Mouse (Mus musculus): ENCODE measurements around the gene Hcar1. TPM values are rescaled to one million over a fixed set of nuclear protein-coding genes. Genes with fewer than 3 reads are reported as not detected.
A peak's percentile ranks its signal among the peaks of the same experiment; 100 is the strongest.

Hcar1 gene
- polyA plus RNA-seq, 1 experiment from 2014 or later, result 4.9 TPM

GRCm38 (mm10) chr5:123906146-123906975 lies 26.5 kb upstream of the Hcar1 start:
- no peaks in the 10 kb centered on the region for H3K9me3 ChIP-seq (ENCODE audit: control insufficient read depth, low read length)
- ATAC-seq (ENCODE audit: low FRiP score, low TSS enrichment) (no peak), DNase-seq (ENCODE audit: low spot score) (no peak)
- no peak overlapping the region for H3K4me3 ChIP-seq (ENCODE audit: low read depth, low read length)
- 63% methylated on average over 17 of the region's 17 CpGs for WGBS
- H3K27ac ChIP-seq (replicated peaks), result no peak overlapping the region
- no peaks in the 10 kb centered on the region for H3K27me3 ChIP-seq (ENCODE audit: control insufficient read depth, insufficient read depth, low read length)
- peak overlapping the region; percentile 34; the same call in 1 of the 2 replicates for H3K4me2 ChIP-seq (replicated peaks; ENCODE audit: low read depth)
- peaks cover 3% of the 10 kb centered on the region; the same call in 1 of the 2 replicates for H3K4me1 ChIP-seq (replicated peaks; ENCODE audit: control insufficient read depth, insufficient read depth)
- peaks cover 6% of the 10 kb centered on the region; the same call in 1 of the 2 replicates for H3K36me3 ChIP-seq (ENCODE audit: control insufficient read depth, insufficient read depth, low read length)
- H3K9ac ChIP-seq (ENCODE audit: low read length), result no peak overlapping the region
- TF ChIP-seq EP300 (optimal IDR thresholded peaks at IDR 0.05) (no peak), CTCF (IDR thresholded peaks at IDR 0.05; ENCODE audit: low read depth) (no peak)

DNA sequence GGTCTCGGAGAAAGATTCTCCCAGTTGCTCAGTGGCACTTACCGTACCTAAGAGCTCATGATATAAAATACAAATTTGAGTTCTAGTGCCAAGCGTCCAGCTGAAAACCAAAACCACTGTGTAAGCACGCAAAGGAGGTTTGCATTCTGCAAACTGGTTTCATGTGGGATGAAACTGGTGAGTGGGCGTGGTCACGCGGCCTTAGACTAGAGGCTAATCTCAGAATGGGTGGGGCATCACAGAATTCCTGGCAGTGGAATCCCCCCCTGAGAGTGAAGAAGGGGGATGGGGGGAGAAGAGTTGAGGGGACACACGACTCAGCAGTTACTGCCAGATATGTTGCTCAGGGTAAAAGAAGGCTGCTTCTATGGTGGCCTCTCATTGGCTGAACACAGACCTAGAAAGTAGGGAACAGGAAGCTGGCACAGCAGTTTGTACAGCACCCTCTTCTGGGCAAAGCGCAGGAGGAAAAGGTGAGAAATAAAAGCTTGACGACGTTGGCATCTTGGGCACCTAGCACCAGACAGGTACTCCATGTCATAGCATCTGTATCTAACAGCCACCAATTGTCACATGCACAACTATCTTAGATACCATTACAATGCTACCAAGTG lies 24.3 kb upstream of the Hcar1 start:
- Histone ChIP-seq H3K9ac (ENCODE audit: low read length) (no peak overlapping the region), H3K4me2 (replicated peaks; ENCODE audit: low read depth) (no peak overlapping the region), H3K4me3 (ENCODE audit: low read depth, low read length) (no peak overlapping the region), H3K27me3 (ENCODE audit: control insufficient read depth, insufficient read depth, low read length) (no peaks in the 10 kb centered on the region), H3K9me3 (ENCODE audit: control insufficient read depth, low read length) (no peaks in the 10 kb centered on the region), H3K4me1 (replicated peaks; ENCODE audit: control insufficient read depth, insufficient read depth) (peaks cover 3% of the 10 kb centered on the region; the same call in 1 of the 2 replicates), H3K36me3 (ENCODE audit: control insufficient read depth, insufficient read depth, low read length) (0 out of 2 replicates have a peak, but pooled peaks cover 3% of the 10 kb centered on the region), H3K27ac (replicated peaks) (no peak overlapping the region)
- ATAC-seq (ENCODE audit: low FRiP score, low TSS enrichment), result no peak
- TF ChIP-seq CTCF (IDR thresholded peaks at IDR 0.05; ENCODE audit: low read depth) (peak; percentile 58), EP300 (optimal IDR thresholded peaks at IDR 0.05) (no peak)
- peak; percentile 24 for DNase-seq (ENCODE audit: low spot score)
- 58% methylated on average over 11 of the region's 11 CpGs for WGBS

DNA sequence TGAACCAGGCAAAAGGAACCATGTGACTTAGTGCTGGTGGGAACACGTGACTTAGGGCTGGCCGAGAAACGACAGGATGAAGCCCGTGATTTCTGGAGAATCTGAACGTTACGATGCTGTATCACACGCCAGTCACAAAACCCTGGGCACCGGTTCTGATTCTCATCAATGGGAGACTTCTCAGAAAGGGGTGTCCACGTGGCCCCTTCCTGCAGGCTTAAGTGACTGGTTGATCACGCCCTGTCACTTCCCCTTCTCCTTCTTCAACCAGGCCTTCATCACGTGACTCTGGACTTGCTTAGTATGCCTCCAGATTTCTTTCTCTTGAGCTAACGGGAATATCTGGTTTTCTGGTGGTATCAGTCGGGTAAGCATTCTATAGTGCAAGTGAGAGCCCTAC lies 17.5 kb upstream of the Hcar1 start:
- no peak overlapping the region for H3K4me2 ChIP-seq (replicated peaks; ENCODE audit: low read depth)
- no peak for DNase-seq (ENCODE audit: low spot score)
- H3K4me3 ChIP-seq (ENCODE audit: low read depth, low read length), result no peak overlapping the region
- no peak overlapping the region for H3K27ac ChIP-seq (replicated peaks)
- no peaks in the 10 kb centered on the region for H3K9me3 ChIP-seq (ENCODE audit: control insufficient read depth, low read length)
- H3K27me3 ChIP-seq (ENCODE audit: control insufficient read depth, insufficient read depth, low read length), result no peaks in the 10 kb centered on the region
- no peaks in the 10 kb centered on the region for H3K36me3 ChIP-seq (ENCODE audit: control insufficient read depth, insufficient read depth, low read length)
- no peaks in the 10 kb centered on the region for H3K4me1 ChIP-seq (replicated peaks; ENCODE audit: control insufficient read depth, insufficient read depth)
- WGBS, result 76% methylated on average over 13 of the region's 13 CpGs
- ATAC-seq (ENCODE audit: low FRiP score, low TSS enrichment), result no peak
- TF ChIP-seq EP300 (optimal IDR thresholded peaks at IDR 0.05) (no peak), CTCF (IDR thresholded peaks at IDR 0.05; ENCODE audit: low read depth) (no peak)
- H3K9ac ChIP-seq (ENCODE audit: low read length), result no peak overlapping the region

DNA sequence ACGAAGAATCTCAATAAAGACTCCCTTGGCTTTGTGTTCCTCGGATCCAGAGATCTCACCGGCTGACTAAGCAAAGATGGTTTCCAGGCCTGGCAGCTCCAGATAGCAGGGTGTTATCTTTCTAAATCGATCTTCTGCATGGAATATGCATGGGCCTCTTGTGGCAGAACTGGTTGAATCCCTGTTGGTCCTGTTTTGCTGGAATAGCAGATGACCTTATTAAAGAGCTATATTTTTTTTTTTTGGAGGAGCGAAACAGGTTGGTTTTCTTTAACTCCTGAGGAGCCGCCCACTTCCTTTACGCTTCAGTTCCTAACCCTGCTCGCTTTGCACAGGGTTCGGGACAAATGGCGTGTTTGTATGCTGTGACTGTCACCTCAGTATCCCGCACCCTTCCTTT lies 16.6 kb upstream of the Hcar1 start:
- no peak overlapping the region for H3K4me3 ChIP-seq (ENCODE audit: low read depth, low read length)
- TF ChIP-seq EP300 (optimal IDR thresholded peaks at IDR 0.05), result peak; percentile 90
- TF ChIP-seq CTCF (IDR thresholded peaks at IDR 0.05; ENCODE audit: low read depth), result no peak
- no peaks in the 10 kb centered on the region for H3K4me1 ChIP-seq (replicated peaks; ENCODE audit: control insufficient read depth, insufficient read depth)
- peak overlapping the region; percentile 56 for H3K27ac ChIP-seq (replicated peaks)
- H3K4me2 ChIP-seq (replicated peaks; ENCODE audit: low read depth), result no peak overlapping the region
- no peaks in the 10 kb centered on the region for H3K27me3 ChIP-seq (ENCODE audit: control insufficient read depth, insufficient read depth, low read length)
- no peaks in the 10 kb centered on the region for H3K9me3 ChIP-seq (ENCODE audit: control insufficient read depth, low read length)
- no peak overlapping the region for H3K9ac ChIP-seq (ENCODE audit: low read length)
- 65% methylated on average over 11 of the region's 11 CpGs for WGBS
- ATAC-seq (ENCODE audit: low FRiP score, low TSS enrichment) (no peak), DNase-seq (ENCODE audit: low spot score) (no peak)
- H3K36me3 ChIP-seq (ENCODE audit: control insufficient read depth, insufficient read depth, low read length), result no peaks in the 10 kb centered on the region

DNA sequence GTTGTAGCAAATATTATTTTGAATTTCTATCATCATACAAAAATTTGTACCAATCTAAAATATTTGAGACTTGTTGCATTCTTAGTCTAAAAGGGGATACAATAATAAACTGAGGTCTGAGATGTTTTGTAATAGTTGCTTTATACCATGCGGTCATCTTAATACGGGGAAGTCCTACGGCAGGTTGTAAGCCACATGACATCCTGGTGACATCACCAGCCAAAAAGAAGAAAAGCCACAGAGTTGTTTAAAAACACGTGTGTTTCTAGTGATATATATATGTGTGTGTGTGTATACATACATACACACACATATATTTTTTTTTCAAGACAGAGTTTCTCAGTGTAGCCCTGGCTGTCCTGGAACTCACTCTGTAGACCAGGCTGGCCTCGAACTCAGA lies 13.7 kb upstream of the Hcar1 start:
- no peaks in the 10 kb centered on the region for H3K36me3 ChIP-seq (ENCODE audit: control insufficient read depth, insufficient read depth, low read length)
- no peak overlapping the region for H3K4me2 ChIP-seq (replicated peaks; ENCODE audit: low read depth)
- no peak overlapping the region for H3K4me3 ChIP-seq (ENCODE audit: low read depth, low read length)
- no peak for TF ChIP-seq EP300 (optimal IDR thresholded peaks at IDR 0.05)
- no peak for TF ChIP-seq CTCF (IDR thresholded peaks at IDR 0.05; ENCODE audit: low read depth)
- no peaks in the 10 kb centered on the region for H3K9me3 ChIP-seq (ENCODE audit: control insufficient read depth, low read length)
- no peak overlapping the region for H3K27ac ChIP-seq (replicated peaks)
- H3K4me1 ChIP-seq (replicated peaks; ENCODE audit: control insufficient read depth, insufficient read depth), result no peaks in the 10 kb centered on the region
- 80% methylated on average over 5 of the region's 5 CpGs for WGBS
- no peaks in the 10 kb centered on the region for H3K27me3 ChIP-seq (ENCODE audit: control insufficient read depth, insufficient read depth, low read length)
- no peak overlapping the region for H3K9ac ChIP-seq (ENCODE audit: low read length)
- DNase-seq (ENCODE audit: low spot score) (no peak), ATAC-seq (ENCODE audit: low FRiP score, low TSS enrichment) (no peak)

GRCm38 (mm10) chr5:123891669-123892068 lies 11.8 kb upstream of the Hcar1 start:
- 39% methylated on average over 6 of the region's 6 CpGs for WGBS
- ATAC-seq (ENCODE audit: low FRiP score, low TSS enrichment) (peak; percentile 70; the same call in 1 of the 2 replicates), DNase-seq (ENCODE audit: low spot score) (peak; percentile 58)
- H3K9ac ChIP-seq (ENCODE audit: low read length), result no peak overlapping the region
- H3K4me3 ChIP-seq (ENCODE audit: low read depth, low read length), result no peak overlapping the region
- no peak for TF ChIP-seq EP300 (optimal IDR thresholded peaks at IDR 0.05)
- no peak for TF ChIP-seq CTCF (IDR thresholded peaks at IDR 0.05; ENCODE audit: low read depth)
- no peak overlapping the region for H3K4me2 ChIP-seq (replicated peaks; ENCODE audit: low read depth)
- H3K36me3 ChIP-seq (ENCODE audit: control insufficient read depth, insufficient read depth, low read length), result no peaks in the 10 kb centered on the region
- H3K4me1 ChIP-seq (replicated peaks; ENCODE audit: control insufficient read depth, insufficient read depth), result no peaks in the 10 kb centered on the region
- H3K27ac ChIP-seq (replicated peaks), result no peak overlapping the region
- no peaks in the 10 kb centered on the region for H3K9me3 ChIP-seq (ENCODE audit: control insufficient read depth, low read length)
- H3K27me3 ChIP-seq (ENCODE audit: control insufficient read depth, insufficient read depth, low read length), result no peaks in the 10 kb centered on the region
